Mouse (Mus musculus) heart, embryonic 13.5 days (tissue): ENCODE results near the gene N4bp1. TPM values are rescaled to one million over a fixed set of nuclear protein-coding genes. Genes with fewer than 3 reads are reported as not detected.

ENCODE experiments used
- ATAC-seq: fragments of 200-750 bp; cut with Nextera tagmentation; 2 replicates; pipeline ENCODE4 v1.8.0; 2017; ENCODE audit warnings: moderate TSS enrichment; ENCODE audit not compliant: insufficient number of reproducible peaks, low FRiP score, low TSS enrichment; ENCODE audit errors: extremely low read depth
- H3K27ac ChIP-seq: fragments of 300-500 bp; sonication (generic); replicated peaks from 2 replicates; pipeline ENCODE4 v1.5.1; 2015; ENCODE audit warnings: moderate library complexity, mild to moderate bottlenecking, inconsistent platforms
- H3K27me3 ChIP-seq: fragments of 300-500 bp; sonication (generic); replicated peaks from 2 replicates; pipeline ENCODE4 v1.6.1; 2015; ENCODE audit warnings: mild to moderate bottlenecking, inconsistent platforms
- H3K36me3 ChIP-seq: fragments of 300-500 bp; sonication (generic); 2 replicates; pipeline ENCODE4 v1.6.1; 2015; ENCODE audit warnings: mild to moderate bottlenecking, inconsistent platforms
- H3K4me1 ChIP-seq: fragments of 300-500 bp; sonication (generic); 2 replicates; pipeline ENCODE4 v1.6.1; 2015; ENCODE audit warnings: inconsistent platforms
- H3K4me2 ChIP-seq: fragments of 300-500 bp; sonication (generic); 2 replicates; pipeline ENCODE4 v1.6.1; 2015; ENCODE audit warnings: inconsistent platforms, mild to moderate bottlenecking, moderate library complexity
- H3K4me3 ChIP-seq: fragments of 300-500 bp; sonication (generic); 2 replicates; pipeline ENCODE4 v1.5.1; 2015; ENCODE audit warnings: moderate library complexity, mild to moderate bottlenecking, inconsistent platforms
- H3K9ac ChIP-seq: fragments of 300-500 bp; sonication (generic); 2 replicates; pipeline ENCODE4 v1.6.1; 2015; ENCODE audit warnings: inconsistent platforms, mild to moderate bottlenecking, moderate library complexity
- H3K9me3 ChIP-seq: fragments of 300-500 bp; sonication (generic); 2 replicates; pipeline ENCODE4 v1.6.1; 2016; ENCODE audit warnings: inconsistent platforms
- WGBS: fragments of 180-500 bp; shearing (Covaris S2); methylation state at CpG from one replicate; pipeline ENCODE4 v1.1.7; 2015; ENCODE audit warnings: mixed read lengths; 5-methylcytosine and 5-hydroxymethylcytosine counted together
- polyA plus RNA-seq: library from polyadenylated mRNA; unstranded; fragments of >200 nt; fragmentation: Nextera tagmentation; extraction: Ambion mirVana; gene quantifications from 2 replicates; pipeline ENCODE4 v1.2.1, GENCODE M21; 2015

The N4bp1 gene
- 6.2 and 6.7 TPM in 2 replicates for polyA plus RNA-seq

DNA sequence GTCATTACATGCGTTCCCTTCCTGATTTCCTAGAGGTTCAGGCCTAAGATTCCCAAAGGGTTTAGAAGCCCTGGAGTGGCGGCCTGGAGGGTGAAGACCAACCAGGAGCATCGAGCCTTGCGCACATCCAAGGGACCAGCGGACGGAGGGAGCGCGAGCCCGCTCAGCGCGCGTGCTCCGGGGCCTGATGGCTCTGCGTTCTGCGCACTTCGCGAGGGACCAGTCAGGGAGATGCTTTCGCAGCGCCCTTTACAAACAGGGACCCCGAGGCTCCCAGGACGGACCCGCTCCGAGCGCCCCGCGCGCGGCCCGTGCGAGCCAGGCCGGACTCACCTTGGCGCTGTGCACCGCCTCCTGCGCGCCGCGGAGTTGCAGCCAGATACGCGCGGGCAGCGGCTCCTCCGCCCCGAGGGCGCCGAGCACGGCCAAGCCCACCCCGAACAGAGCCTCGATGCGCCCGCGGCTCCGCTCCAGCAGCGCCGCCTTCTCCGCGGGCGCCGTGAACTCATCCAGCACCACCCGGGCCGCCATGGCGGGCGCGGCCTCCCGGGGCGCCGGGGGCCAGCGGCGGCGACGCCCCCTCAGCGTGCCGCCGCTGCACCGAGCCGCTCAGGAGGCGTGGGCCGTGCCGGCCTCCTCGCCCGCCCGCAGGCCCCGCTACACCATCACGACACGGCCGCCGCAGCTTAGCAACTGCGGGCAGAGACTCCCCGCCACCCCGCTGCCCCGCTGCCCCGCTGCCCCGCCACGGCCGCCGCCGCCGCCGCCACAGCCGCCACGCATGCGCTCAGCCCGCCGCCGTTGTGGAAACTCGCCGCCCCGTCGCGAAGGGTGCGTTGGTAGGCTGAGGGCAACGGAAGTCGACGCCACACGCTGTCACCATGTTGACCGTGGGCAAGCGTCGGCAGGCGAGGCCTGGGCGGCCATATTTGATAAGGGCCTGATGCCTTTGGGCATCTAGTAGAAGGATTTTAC, at the start of gene N4bp1:
N4bp1 (minus strand) TSS at position 770 of the 975 bp plus-strand sequence.
- Histone ChIP-seq H3K9me3 (no peaks in the 10 kb centered on the region), H3K27me3 (peaks cover 10% of the 10 kb centered on the region; the same call in 1 of the 2 replicates), H3K4me1 (peaks cover 35% of the 10 kb centered on the region), H3K27ac (peak within 1 kb of the TSS; percentile 91), H3K36me3 (peaks cover 4% of the 10 kb centered on the region; the same call in 1 of the 2 replicates), H3K4me2 (peak within 1 kb of the TSS; percentile 95), H3K9ac (peak within 1 kb of the TSS; percentile 96), H3K4me3 (peak within 1 kb of the TSS; percentile 95)
- WGBS = under 1% methylated on average over 78 of the region's 119 CpGs
- ATAC-seq = peak; percentile 79

DNA sequence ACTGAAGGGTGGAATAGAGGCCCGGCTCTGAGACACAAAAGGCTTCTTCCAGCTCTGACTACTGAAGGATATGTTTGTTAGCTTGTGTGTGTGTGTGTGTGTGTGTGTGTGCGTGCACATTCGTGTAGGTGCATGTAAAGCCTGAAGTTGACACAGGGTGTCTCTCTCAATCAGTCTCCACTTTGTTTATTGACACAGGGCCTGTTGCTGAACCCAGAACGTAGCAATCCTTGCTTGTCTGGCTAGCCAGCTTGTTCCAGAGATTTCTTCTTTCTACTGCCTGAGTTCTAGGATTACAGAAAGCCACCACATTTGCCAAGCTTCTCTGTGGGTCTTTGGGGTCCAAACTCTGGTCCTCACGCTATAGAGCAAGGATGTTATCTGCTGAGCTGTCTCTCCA, 49.8 kb upstream of the N4bp1 start:
- WGBS = 53% methylated on average over 5 of the region's 5 CpGs
- Histone ChIP-seq H3K9me3 (0 out of 2 replicates have a peak, but pooled peaks cover 4% of the 10 kb centered on the region), H3K36me3 (no peaks in the 10 kb centered on the region), H3K27me3 (no peaks in the 10 kb centered on the region), H3K4me3 (no peak overlapping the region), H3K4me1 (no peaks in the 10 kb centered on the region), H3K27ac (no peak overlapping the region), H3K4me2 (no peak overlapping the region), H3K9ac (no peak overlapping the region)
- ATAC-seq = no peak

DNA sequence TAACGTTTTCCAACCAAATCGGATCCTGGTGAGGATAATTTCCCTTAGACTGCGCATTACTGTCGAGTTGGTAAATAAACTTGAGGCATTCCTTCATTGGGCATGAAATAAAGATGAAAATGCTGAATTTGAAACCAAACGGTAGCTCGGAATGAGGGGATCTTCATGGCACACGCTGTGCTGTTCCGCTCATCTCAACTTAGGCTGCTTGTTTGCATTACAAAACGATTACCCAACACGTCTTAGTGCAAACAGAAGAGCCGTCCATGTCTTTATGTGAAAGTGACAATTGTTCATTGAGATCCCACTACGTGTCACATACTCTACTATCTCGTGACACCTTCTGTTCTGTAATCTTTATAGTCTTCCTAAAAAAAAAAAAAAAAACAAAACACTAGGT, 49.3 kb upstream of the N4bp1 start:
- Histone ChIP-seq H3K9ac (no peak overlapping the region), H3K9me3 (0 out of 2 replicates have a peak, but pooled peaks cover 4% of the 10 kb centered on the region), H3K36me3 (no peaks in the 10 kb centered on the region), H3K27ac (no peak overlapping the region), H3K4me3 (no peak overlapping the region), H3K4me2 (no peak overlapping the region), H3K27me3 (no peaks in the 10 kb centered on the region), H3K4me1 (no peaks in the 10 kb centered on the region)
- WGBS = 65% methylated on average over 13 of the region's 13 CpGs
- no peak for ATAC-seq

DNA sequence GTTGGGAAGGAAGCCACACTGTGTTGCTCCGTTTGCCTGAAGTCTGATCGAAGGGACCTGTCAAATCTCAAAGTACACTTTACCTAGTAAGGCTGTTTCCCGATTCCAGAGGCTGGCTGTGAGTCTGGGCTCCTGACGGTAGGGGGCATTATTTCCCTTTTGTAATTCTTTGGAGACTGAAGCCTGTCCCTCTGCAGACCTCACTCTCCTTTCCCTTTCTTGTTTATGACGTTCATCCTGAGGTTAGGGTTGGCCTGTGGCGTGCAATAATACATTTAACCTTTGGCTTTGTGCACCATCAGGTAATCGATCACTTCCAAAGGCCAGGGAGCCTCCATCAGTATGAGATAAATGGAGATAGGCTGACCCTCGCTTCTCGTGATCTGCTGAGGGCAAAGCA, 48.8 kb upstream of the N4bp1 start:
- 26% methylated on average over 9 of the region's 9 CpGs for whole genome bisulfite sequencing
- ATAC-seq = no peak
- no peaks in the 10 kb centered on the region for H3K36me3 ChIP-seq
- no peak overlapping the region for H3K9ac ChIP-seq
- H3K9me3 ChIP-seq = 0 out of 2 replicates have a peak, but pooled peaks cover 4% of the 10 kb centered on the region
- no peak overlapping the region for H3K27ac ChIP-seq
- no peaks in the 10 kb centered on the region for H3K27me3 ChIP-seq
- no peaks in the 10 kb centered on the region for H3K4me1 ChIP-seq
- H3K4me2 ChIP-seq = 0 out of 2 replicates have a peak overlapping the region, but pooled peaks have one; percentile 6
- H3K4me3 ChIP-seq = no peak overlapping the region

DNA sequence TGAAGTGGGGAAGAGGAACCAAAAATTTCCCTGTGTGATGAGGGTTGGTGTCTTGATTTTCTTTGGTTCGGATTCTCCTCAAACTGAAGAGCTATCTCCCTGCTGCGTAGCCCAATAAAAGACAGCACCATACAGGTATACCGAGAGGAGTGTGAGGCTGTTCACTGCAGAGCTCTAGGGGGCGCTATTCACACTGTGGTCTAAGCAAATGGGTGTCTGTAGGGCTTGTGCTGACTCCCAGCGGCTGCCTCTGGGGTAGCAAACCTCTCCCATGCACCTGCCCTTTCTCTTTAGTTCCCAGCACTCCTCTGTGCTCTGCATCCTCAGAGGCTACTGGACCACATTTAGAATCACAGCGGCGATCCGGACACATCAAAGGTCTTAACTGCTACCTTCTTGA, 41.2 kb upstream of the N4bp1 start:
- H3K4me1 ChIP-seq = peaks cover 15% of the 10 kb centered on the region
- H3K4me3 ChIP-seq = no peak overlapping the region
- ATAC-seq = no peak
- H3K27me3 ChIP-seq = no peaks in the 10 kb centered on the region
- 58% methylated on average over 8 of the region's 8 CpGs for WGBS
- H3K36me3 ChIP-seq = no peaks in the 10 kb centered on the region
- H3K4me2 ChIP-seq = no peak overlapping the region
- H3K9me3 ChIP-seq = no peaks in the 10 kb centered on the region
- no peak overlapping the region for H3K9ac ChIP-seq
- no peak overlapping the region for H3K27ac ChIP-seq

DNA sequence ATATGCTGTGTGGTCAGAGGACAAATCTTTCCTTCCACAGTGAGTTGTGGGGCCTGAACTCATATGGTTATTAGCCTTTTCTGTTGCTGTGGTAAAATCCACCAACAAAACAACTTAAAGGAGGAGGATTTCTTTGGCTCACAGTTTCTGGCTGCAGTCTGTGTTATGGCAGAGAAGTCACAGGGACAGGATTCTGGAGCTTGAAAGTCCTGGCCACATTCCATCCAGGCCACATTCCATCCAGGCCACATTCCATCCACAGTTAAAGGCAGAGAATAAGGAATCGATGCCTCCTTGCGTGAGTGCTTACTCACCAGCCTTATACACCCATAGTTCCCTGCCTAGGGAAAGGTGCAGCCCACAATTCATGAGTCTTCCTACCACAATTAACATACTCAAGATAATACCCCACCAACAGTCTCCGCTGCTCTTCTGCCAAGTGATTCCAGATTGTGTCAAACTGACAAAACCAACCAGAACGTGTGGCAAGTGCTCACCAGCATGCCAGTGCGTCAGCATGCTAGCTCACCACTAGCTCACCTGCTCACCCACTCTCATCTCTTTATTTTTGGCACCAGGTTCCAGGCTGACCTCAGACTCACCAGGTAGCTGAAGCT, 38.3 kb upstream of the N4bp1 start:
- no peak for ATAC-seq
- 35% methylated on average over 5 of the region's 5 CpGs for WGBS
- peaks cover 28% of the 10 kb centered on the region for H3K4me1 ChIP-seq

DNA sequence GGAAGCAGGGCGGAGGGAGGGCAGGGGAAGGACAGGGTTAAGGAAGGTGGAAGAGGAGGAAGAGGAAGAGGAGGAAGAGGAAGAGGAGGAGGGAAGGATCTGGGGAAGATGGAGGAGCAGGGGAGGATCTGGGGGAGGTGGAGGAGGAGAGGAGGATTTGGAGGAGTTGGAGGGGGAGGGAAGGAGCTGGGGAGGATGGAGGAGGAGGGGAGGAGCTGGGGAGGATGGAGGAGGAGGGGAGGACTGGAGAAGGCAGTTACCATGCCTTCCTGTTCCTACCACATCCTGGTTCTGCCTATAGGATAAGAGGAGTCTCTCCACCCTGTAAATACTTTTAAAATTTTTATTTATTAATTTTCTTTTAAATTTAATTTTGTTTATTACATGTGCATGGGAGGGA, 37.6 kb upstream of the N4bp1 start:
- Histone ChIP-seq H3K9me3 (no peaks in the 10 kb centered on the region), H3K27ac (no peak overlapping the region), H3K27me3 (no peaks in the 10 kb centered on the region), H3K9ac (no peak overlapping the region), H3K36me3 (no peaks in the 10 kb centered on the region), H3K4me2 (no peak overlapping the region), H3K4me3 (no peak overlapping the region), H3K4me1 (peaks cover 28% of the 10 kb centered on the region)
- ATAC-seq = no peak
- WGBS = 100% methylated on average over 1 of the region's 1 CpGs

More for the DNA sequence above, 38.3 kb upstream of the N4bp1 start:
- no peak overlapping the region for H3K9ac ChIP-seq
- H3K9me3 ChIP-seq = no peaks in the 10 kb centered on the region
- no peaks in the 10 kb centered on the region for H3K27me3 ChIP-seq
- no peak overlapping the region for H3K4me2 ChIP-seq
- H3K36me3 ChIP-seq = no peaks in the 10 kb centered on the region
- no peak overlapping the region for H3K4me3 ChIP-seq
- H3K27ac ChIP-seq = no peak overlapping the region

DNA sequence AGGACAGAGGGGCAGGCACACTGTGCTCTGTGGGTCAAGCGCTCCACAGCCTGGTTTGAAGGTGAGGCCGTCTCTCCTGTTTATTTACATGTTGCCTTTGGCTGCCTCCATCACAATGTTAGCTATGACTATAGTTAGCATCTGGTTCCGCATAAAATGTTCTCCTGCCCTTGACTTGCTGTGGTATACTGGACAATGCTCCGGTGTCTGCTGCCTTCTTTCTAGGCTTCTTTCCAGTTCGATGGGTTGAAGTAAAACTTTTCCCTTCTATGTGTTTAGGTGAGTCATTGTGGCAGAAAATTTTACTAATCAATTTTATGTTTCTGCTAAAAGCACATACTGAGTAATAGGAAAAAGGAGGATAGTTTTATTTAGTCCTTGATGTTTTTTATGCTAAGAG, 37.1 kb upstream of the N4bp1 start:
- WGBS = 73% methylated on average over 5 of the region's 5 CpGs
- Histone ChIP-seq H3K9ac (no peak overlapping the region), H3K9me3 (no peaks in the 10 kb centered on the region), H3K4me1 (peaks cover 26% of the 10 kb centered on the region), H3K4me3 (no peak overlapping the region), H3K27me3 (no peaks in the 10 kb centered on the region), H3K36me3 (no peaks in the 10 kb centered on the region), H3K27ac (no peak overlapping the region), H3K4me2 (no peak overlapping the region)
- no peak for ATAC-seq

DNA sequence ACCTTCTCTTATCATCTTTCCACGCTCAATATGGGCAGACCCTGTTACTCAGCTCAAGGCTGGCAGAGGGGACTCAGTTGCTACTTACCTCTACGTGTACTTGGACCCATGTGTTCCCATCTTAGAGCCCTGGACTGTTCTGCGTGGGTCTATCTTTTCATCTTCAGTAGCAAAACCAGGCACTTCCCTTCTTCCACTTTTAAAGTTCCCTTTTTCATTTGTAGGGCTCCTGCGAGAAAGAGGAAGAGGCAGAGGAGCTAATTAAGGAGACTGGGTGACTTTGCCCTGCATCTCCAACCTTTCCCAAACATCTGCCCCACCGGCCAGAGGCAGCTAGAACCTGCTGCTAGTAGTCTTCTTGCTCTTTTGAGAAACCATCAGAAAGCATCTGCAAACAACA, 35.9 kb upstream of the N4bp1 start:
- 22% methylated on average over 5 of the region's 5 CpGs for WGBS
- Histone ChIP-seq H3K36me3 (no peaks in the 10 kb centered on the region), H3K9me3 (no peaks in the 10 kb centered on the region), H3K4me1 (peaks cover 24% of the 10 kb centered on the region), H3K27ac (no peak overlapping the region), H3K9ac (no peak overlapping the region), H3K4me2 (no peak overlapping the region), H3K4me3 (no peak overlapping the region), H3K27me3 (no peaks in the 10 kb centered on the region)
- no peak for ATAC-seq

DNA sequence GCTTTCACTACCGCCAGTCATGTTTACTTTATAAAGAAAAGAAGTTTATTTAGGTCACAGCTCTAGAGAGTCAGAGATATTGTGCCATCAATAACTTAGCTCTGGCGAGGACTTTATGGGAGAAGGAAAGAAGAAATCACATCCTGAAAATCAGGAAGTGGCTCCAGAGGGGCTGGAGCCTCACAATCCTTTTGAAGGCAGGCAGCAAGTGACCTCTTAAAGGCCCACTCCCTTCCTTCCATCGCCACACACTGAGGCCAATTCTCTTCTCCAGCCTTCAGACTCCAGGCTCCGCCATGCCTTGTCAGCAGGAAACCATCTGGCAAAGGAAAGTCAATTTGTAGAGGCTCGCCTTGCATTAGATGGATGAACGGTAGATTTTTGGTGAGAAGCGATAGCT, 35.4 kb upstream of the N4bp1 start:
- 23% methylated on average over 7 of the region's 7 CpGs for WGBS
- H3K4me3 ChIP-seq = no peak overlapping the region

DNA sequence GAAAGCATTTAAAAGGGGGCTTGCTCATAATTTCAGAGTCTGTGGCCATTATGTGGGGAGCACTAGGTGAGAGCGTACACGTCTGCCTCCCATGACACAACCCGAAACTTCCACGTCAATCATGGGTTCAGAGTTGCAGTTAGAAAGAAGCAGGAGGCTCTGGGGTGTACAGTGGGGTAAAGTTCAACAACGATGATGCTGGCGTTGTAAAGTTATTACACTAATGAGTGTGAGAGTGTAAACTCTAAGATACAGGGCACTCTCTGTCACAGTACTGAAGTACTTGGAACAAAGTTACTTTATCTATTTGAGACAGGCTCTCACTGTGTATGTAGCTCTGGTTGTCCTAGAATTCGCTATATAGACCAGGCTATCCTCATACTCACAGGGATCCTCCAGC, 35.0 kb upstream of the N4bp1 start:
- 81% methylated on average over 7 of the region's 7 CpGs for WGBS
- no peaks in the 10 kb centered on the region for H3K9me3 ChIP-seq
- H3K4me1 ChIP-seq = peaks cover 20% of the 10 kb centered on the region
- no peaks in the 10 kb centered on the region for H3K27me3 ChIP-seq
- H3K4me3 ChIP-seq = no peak overlapping the region
- no peak for ATAC-seq
- no peak overlapping the region for H3K4me2 ChIP-seq
- no peaks in the 10 kb centered on the region for H3K36me3 ChIP-seq
- no peak overlapping the region for H3K27ac ChIP-seq
- no peak overlapping the region for H3K9ac ChIP-seq

More for the DNA sequence above, 35.4 kb upstream of the N4bp1 start:
- peaks cover 20% of the 10 kb centered on the region for H3K4me1 ChIP-seq
- no peak overlapping the region for H3K4me2 ChIP-seq
- no peak overlapping the region for H3K9ac ChIP-seq
- H3K27me3 ChIP-seq = no peaks in the 10 kb centered on the region
- H3K9me3 ChIP-seq = no peaks in the 10 kb centered on the region
- no peaks in the 10 kb centered on the region for H3K36me3 ChIP-seq
- no peak for ATAC-seq
- H3K27ac ChIP-seq = no peak overlapping the region
